Mouse (Mus musculus) myocyte (in vitro differentiated cells): ENCODE results near the gene Myl4.

ENCODE experiments used
- MYOD1 ChIP-seq, 3 experiments: IDR thresholded peaks; one replicate each; pipeline ENCODE4 v1.6.1; 2011; ENCODE audit warnings: control low read depth in 2 of 3, low read depth in 2 of 3, mild to moderate bottlenecking in 2 of 3, moderate library complexity in 1 of 3; ENCODE audit not compliant: insufficient read length in 2 of 3, control insufficient read depth in 1 of 3
- TCF12 ChIP-seq: IDR thresholded peaks from one replicate; pipeline ENCODE4 v1.6.1; 2011; ENCODE audit warnings: mild to moderate bottlenecking, control low read depth; ENCODE audit not compliant: poor library complexity, insufficient read depth, severe bottlenecking

- no peak for TF ChIP-seq MYOD1 (IDR thresholded peaks at IDR 0.05; ENCODE audit: control insufficient read depth in 1 of 3, insufficient read length in 2 of 3, low read depth in 2 of 3)
- no peak for TF ChIP-seq TCF12
These were observed 42.0 kb upstream of the Myl4 start for GRCm38 (mm10) chr11:104508455-104508854.
